Mouse (Mus musculus): ENCODE data around the gene Hadha.

The Hadha gene

DNA sequence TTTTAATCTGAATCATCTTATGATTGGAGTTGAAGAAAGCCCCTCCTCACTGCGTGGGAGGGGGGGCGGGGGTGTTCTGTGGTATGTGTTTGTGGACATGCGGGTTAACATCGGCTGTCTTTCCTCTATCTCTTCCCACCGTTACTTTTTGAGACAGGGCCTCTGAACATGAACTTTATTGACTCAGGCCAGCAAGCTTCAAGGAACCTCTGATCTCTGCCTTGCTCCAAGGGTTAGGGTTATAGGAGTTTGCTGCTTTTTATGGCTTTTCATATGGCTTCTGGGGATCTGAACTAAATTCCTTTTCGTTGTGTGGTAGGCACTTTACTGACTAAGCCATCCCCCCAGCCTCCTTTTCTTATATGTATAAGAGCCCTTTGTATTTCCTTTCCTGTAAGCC lies 7.4 kb upstream of the Hadha start:
- TF ChIP-seq GATA4 (IDR thresholded peaks at IDR 0.05; ENCODE audit: insufficient replicate concordance, low read length): no peak

- no peak for TF ChIP-seq GATA4 (IDR thresholded peaks at IDR 0.05; ENCODE audit: insufficient replicate concordance, low read length)
These were observed 6.9 kb upstream of the Hadha start for GRCm38 (mm10) chr5:30161836-30162235.

DNA sequence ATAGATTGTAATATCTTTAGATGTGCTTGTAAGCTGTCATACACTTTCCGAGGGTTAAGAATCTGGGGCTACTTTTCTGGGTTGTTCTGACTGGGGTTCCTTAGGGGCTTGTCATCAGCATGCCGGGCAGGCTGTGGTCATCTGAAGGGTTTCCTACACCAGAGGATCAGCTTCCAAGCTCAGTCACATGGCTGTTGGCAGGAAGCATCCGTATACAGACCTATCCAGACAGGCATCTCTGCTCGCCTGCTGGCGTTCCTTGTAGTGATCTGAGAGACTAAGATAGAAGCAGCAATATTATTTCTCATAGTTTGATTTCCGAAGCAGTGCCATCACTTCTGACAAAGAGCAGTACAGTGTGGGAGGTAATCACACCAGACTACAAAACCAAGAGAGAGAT lies 4.6 kb upstream of the Hadha start:
- TF ChIP-seq GATA4 (IDR thresholded peaks at IDR 0.05; ENCODE audit: insufficient replicate concordance, low read length): no peak

- no peak for TF ChIP-seq GATA4 (IDR thresholded peaks at IDR 0.05; ENCODE audit: insufficient replicate concordance, low read length)
These were observed 1.1 kb upstream of the Hadha start for GRCm38 (mm10) chr5:30155821-30156629.

GRCm38 (mm10) chr5:30155395-30155792 lies 432 bp upstream of the Hadha start:
- no peak for TF ChIP-seq GATA4 (IDR thresholded peaks at IDR 0.05; ENCODE audit: insufficient replicate concordance, low read length)

- TF ChIP-seq GATA4 (IDR thresholded peaks at IDR 0.05; ENCODE audit: insufficient replicate concordance, low read length): no peak
These were observed 949 bp downstream of the Hadha start for GRCm38 (mm10) chr5:30154013-30154412.

DNA sequence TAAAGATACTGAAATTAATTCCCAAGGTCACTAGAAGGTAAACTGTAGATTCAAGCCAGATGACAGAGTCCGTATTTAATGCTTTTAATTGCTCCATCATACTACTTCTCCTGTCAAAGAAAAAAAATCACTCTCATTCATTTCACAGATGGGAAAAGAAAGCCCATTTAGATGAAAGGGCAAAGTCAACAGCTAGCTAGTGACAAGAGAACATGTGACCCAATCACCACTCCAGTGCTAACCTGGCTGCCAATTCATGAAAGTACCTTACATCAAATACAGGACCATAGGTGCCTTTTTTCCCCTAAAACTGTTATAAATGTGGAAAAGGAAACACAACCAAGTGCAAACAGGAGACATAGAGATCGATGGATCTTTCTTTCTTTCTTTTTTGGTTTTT lies 1.7 kb downstream of the Hadha start:
- TF ChIP-seq GATA4 (IDR thresholded peaks at IDR 0.05; ENCODE audit: insufficient replicate concordance, low read length): no peak

- no peak for TF ChIP-seq GATA4 (IDR thresholded peaks at IDR 0.05; ENCODE audit: insufficient replicate concordance, low read length)
These were observed 2.5 kb downstream of the Hadha start for GRCm38 (mm10) chr5:30152413-30152812.

GRCm38 (mm10) chr5:30152007-30152406 lies 3.0 kb downstream of the Hadha start:
- TF ChIP-seq GATA4 (IDR thresholded peaks at IDR 0.05; ENCODE audit: insufficient replicate concordance, low read length): no peak

- TF ChIP-seq GATA4 (IDR thresholded peaks at IDR 0.05; ENCODE audit: insufficient replicate concordance, low read length): no peak
These were observed 6.6 kb downstream of the Hadha start for GRCm38 (mm10) chr5:30148133-30148920.

DNA sequence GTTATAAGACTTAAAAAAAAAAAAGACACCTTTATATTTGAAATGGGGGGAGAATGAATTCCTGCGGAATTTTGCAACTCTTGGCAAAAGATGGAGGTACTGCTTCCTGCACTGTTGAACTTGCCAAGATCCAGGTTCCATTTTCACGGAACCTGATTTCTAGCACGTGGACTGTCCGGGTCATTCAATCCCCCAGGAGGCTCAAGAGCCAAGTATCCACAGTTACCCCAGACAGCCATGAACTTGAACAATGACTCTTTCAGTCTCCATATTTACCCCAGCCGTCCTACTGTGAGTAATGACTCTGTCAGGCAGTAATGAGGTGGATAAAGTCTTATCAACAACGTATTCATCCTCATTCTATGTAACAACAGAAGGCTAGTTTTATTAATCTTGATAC lies 8.4 kb downstream of the Hadha start:
- TF ChIP-seq GATA4 (IDR thresholded peaks at IDR 0.05; ENCODE audit: insufficient replicate concordance, low read length): no peak

- TF ChIP-seq GATA4 (IDR thresholded peaks at IDR 0.05; ENCODE audit: insufficient replicate concordance, low read length): no peak
These were observed 16.8 kb downstream of the Hadha start for GRCm38 (mm10) chr5:30138193-30138592.

GRCm38 (mm10) chr5:30137271-30137670 lies 17.7 kb downstream of the Hadha start:
- TF ChIP-seq GATA4 (IDR thresholded peaks at IDR 0.05; ENCODE audit: insufficient replicate concordance, low read length): no peak

GRCm38 (mm10) chr5:30135711-30136231 lies 19.2 kb downstream of the Hadha start:
- TF ChIP-seq GATA4 (IDR thresholded peaks at IDR 0.05; ENCODE audit: insufficient replicate concordance, low read length): no peak

- no peak for TF ChIP-seq GATA4 (IDR thresholded peaks at IDR 0.05; ENCODE audit: insufficient replicate concordance, low read length)
These were observed 22.8 kb downstream of the Hadha start for GRCm38 (mm10) chr5:30132173-30132572.

- no peak for TF ChIP-seq GATA4 (IDR thresholded peaks at IDR 0.05; ENCODE audit: insufficient replicate concordance, low read length)
These were observed 23.7 kb downstream of the Hadha start for GRCm38 (mm10) chr5:30131246-30131645.

Data from liver, adult (tissue).